Mouse (Mus musculus): ENCODE results near the gene Disc1.

The Disc1 gene

DNA sequence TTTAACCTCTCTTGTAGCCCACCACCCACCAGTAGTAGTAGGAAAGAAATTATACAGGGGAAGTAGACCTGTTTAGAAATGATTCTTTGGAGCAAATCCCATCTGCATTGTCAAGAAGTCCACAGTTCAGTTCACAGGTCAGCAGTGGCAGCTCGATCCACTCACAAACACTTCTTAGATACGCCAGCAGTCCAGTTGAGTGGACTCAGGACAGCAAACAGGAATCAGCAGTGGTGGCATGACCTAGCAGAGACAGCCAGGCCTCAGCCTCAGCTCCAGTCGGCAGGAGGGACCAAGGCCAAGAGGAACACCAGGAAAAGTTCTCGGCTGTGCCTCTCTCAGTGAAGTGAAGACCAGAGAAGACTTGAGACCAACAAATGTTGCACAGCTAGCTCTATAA, 121.7 kb downstream of the Disc1 start:
- no peak for DNase-seq (ENCODE audit: inconsistent age in 2 of 2, low spot score in 1 of 2)

DNA sequence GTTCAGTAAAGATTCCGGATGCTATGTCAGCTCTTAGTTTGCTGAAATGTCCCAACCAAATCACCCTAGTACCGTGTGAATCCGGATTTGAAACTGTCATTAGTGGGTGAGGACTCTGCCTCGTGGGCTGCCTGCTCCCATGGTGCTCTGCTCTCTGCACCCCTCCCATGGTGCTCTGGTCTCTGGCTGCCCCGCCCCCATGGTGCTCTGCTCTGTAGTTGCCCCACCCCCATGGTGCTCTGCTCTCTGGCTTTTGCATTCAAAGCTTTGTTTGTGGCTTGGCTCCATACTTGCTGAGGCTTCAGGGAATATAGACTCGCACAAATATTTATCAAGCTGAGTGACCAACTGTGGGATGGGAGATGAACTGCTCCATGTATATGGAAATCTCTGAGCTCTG, 123.1 kb downstream of the Disc1 start:
- no peak for DNase-seq (ENCODE audit: inconsistent age in 2 of 2, low spot score in 1 of 2)

DNA sequence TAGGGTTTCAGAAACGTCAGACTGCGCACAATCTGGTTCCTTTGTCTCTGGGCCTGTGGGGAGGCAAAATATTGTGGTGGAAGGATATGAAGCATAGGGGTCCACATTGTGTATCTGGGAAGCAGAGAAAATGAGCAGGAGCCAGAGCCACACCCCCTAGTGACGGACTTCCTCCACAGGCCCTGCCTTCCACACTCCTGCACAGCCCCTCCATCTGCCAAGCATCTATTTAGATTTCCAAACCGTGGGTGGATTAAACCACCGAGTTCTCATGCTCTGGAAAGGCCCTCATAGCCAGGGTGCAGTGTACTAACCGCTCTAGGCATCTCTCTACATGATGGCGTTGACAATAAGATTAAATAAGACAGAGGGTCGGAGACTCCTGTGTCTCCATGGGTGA, 124.0 kb downstream of the Disc1 start:
- no peak for DNase-seq (ENCODE audit: inconsistent age in 2 of 2, low spot score in 1 of 2)

DNA sequence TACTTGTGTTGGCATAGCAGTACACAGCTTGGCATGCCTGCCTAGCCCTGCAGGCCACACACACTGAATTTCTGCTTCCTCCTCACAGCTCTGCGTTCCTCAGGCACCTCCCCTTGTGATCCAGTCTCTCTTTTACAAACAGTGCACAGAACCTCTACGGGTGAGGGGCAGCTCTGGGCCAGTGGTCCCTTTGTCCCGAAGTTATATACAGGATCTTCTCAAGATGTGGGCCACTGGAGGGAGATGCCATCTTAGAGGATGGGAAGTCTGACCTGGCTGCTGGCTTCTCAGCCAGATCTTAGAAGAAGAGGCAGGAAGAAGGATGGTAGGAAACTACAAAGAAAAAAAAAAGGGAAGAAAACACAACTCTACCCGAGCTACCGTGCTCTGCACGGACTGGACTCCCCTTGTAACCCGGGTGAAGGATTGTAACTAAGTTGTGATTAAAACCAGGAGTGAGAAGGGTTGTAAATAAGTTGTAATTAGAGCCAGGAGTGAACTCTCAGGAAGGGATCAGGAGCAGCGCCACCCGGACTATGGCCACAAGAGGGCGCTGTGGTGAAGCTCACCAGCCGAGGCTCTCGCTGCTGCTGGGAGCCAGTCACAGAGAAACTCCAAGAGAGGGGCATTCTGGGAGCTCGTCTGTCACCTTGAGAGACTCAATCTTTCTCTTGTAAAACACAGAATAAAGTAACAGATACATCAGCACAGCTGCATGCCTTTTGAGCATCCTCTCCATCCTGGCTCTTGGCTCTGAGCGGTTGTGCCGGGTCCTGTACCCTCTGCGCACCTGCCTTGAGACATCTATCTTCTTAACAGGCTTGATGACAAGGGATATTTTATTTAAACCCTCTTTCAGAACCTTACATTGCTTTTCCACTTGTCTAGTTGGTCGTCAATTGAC, 129.8 kb downstream of the Disc1 start:
- DNase-seq (ENCODE audit: inconsistent age in 2 of 2, low spot score in 1 of 2) = peak; percentile 83 to 95

DNA sequence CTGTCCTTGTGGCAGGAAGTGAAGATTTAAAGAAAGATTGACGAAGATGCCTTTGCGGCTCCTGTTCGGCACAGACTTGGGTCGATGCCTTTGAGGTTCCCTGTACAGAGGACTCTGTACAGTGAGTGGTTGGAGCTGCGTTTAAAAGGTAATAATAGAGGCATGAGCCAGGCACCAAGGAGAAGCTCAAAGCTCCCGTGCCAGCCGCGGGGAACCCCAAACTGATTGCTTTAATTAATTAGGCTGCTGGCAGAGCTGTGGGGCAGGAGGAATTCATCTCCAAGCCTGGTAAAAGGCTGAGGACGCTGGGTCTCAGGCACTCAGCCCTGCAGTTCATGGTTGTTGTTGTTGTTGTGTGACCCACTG, 130.4 kb downstream of the Disc1 start:
- DNase-seq (ENCODE audit: inconsistent age in 2 of 2, low spot score in 1 of 2) = no peak

DNA sequence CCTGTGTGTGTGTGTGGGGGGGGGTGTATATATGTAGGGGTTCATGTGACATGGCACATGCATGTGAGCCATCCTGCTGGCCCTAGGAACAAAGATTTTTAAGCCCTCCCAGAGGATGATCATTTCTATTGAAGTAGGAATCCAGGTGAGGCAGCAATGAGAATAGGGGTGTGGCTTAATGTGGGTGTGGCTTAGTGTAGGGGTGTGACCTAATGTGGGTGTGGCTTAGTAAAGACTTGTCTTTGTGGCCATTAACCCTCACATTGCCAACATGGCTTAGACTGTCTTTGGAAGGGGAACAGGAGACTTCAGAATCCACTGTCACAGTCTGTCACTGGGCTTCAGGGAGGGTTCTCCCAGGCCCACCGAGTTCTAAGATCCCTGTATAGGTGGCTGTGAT, 130.9 kb downstream of the Disc1 start:
- DNase-seq (ENCODE audit: inconsistent age in 2 of 2, low spot score in 1 of 2) = no peak

DNA sequence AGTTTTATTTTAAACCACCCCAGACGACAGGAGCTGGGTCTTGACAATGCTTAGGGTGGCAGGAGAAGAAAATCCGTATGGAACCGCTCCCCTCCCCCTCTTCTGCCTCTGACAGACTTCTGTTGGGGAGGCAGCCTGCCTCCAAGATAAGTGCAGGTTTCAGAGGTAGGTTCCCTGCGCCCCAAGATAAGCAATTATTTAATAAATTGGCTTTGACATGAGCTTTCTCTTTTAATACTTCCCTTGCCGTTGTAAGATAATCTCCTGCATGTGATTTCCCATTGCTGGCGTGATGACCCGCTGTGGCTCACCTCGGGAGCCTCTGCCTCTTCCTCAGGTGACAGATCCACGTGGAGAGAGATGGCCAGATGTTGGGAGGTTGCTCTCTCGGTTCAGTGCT, 133.0 kb downstream of the Disc1 start:
- DNase-seq (ENCODE audit: inconsistent age in 2 of 2, low spot score in 1 of 2) = no peak

DNA sequence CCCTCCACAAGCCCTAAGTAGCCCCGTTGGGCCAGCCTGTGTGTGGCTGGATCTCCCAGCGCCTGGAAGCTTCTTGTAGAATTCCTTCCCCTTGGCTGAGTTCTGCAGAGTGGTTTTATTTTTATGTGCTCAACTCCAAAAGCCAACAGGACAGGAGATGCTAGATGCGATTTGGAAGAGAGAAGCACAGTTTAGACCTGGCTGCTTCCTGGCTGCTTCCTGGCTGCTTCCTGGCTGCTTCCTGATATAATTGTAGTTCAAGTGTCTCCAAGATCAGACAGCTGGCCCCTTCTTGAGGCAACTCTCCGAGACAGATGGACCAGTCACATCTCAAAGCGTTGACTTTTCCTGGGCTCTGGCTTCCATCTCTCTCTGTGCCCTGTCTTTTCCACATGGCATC, 139.7 kb downstream of the Disc1 start:
- no peak for DNase-seq (ENCODE audit: inconsistent age in 2 of 2, low spot score in 1 of 2)

DNA sequence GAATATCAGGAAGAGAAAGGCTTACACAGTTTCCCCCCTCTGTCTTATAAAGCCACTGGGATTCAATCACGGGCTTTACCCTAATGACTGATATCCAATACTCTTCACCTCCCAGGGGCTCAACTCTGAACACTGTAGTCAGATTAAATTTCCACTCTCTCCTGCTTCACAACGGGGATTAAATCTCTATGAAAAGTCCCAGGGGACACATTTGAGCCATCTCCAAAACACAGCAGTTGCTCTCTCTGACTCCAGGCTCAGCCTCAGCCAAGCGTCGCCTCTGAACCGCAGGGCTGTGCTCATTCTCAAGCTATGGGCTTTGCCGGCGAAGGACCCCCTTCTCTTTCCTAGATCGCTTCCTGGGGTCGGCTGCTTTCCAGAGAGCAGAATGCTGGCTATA, 141.1 kb downstream of the Disc1 start:
- DNase-seq (ENCODE audit: inconsistent age in 2 of 2, low spot score in 1 of 2) = no peak

DNA sequence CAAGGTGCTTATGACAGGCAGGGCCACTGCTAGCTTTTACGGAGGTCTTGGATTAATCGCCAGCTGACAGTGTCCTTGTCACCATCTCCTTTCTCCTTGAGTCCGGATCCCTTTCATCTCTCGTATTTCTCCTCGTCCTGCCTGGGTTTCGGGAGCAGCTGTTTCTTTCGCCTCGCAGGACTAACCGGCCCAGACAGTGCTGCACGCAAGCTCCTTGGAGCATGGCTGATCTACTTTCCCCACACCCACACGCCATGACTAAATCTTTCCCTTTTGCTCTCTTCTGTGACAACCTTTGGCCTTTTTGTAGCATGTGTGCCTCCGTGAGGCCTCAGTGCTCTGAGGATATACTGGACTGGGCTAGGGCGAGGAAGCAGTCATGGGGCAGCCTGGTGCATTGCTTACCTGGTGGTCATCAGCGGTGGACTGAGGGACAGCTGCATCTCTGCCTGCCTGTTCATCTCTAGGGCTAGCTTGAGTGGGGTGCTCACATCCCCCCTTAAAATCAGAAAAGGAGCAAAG, 142.6 kb downstream of the Disc1 start:
- DNase-seq (ENCODE audit: inconsistent age in 2 of 2, low spot score in 1 of 2) = peak in 1 of 2 experiments; percentile 48

DNA sequence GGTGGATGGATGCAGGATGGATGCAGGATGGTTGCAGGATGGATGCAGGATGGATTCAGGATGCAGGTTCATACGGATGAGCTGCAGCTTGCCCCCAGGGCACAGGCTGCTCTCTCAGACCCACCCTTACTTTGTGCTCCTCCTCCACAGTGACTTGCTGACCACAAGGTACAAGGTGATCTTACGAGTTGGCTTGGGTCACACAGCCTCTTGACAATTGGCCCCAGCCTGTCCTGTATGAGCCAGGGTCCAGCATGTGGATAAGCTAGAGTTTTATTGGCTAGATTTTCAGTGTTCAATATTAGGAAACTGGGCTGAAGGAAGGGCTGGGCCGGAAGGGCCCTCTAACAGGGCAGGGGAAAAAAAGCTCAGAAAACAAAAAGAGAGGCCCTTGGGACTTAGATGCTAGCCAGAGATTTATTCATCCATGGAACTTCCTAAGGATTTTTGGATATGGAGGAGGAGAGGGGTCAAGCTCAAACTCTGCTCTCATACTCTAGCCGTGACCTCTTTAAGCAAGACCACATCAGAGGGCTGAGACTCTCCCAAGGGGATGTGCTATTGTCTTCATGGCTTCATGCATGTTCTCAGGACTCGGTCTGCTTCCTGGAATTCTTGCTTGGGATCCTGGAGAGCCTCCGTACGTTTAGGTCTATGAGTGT, 143.5 kb downstream of the Disc1 start:
- no peak for DNase-seq (ENCODE audit: inconsistent age in 2 of 2, low spot score in 1 of 2)

DNA sequence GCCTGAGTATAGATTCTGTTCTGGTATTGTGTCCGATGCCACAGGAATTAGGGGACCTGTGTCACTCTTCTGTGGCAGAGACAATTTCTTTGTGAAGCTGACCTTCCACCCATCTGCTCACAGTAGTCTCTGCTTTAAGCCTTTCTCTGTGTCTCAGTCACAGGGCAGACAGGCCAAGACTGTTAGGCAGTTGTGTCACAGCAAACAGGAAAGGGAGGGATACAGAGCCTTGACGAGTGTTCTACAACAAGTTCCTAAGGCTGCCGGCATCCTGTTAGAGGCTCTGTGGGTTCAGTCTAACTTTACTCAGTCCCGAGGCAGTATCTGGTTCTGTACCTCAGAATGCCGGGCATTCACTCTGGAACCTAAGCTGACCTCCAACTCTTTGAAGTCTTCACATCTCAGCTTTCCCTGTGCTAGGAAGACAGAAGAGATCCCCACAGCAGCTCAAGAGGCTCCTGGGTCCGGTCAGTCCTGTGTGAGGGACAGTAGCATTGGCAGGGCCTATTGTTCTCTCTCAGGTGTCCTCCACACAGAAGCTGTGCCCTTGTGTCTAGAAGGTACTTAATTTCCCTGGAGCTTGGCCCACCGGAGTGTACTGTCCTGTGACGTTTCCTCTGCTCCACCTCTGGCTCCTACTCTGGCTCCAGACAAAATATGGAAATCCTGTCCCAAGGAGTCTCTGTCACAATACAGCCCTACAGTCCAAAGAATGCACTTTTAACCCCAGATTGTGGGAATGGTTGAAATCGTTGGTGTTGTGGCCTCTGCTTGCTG, 144.6 kb downstream of the Disc1 start:
- peak in 1 of 2 experiments; percentile 39 for DNase-seq (ENCODE audit: inconsistent age in 2 of 2, low spot score in 1 of 2)

DNA sequence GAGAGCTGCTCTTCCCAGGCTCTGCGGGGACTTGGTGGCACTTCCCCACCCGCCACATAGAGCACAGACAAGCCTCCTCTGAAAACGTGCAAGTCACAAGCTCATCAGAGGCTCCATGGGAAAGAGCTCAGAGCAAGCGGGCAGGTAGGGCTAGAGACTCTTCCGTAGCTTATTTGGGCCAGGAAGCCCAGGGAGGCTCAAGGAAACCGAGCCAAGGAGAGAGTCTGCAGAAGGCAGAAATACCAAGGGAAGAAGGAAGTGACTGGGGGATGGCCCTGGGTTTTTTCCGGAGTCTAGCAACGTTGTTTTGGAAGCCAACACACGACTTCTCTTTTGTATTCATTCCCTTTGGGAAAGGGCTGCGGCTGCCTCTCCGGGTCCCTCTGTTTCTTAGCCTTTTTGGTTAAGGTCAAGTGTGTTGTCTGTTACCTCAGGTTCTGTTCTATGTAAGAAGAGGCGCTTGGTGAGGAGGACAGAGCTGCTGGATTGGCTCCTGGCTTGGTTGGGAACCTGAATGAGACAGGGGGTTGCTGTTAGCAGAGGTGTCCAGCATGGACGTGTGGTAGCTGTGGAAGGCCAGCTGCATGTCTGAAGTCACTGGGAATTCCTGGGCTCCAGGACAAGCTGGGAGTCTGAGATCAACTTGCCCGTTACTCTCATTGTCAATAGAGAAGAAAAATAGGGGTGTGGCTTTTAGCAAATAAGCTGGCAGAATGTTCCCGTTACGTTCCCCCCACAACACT, 145.4 kb downstream of the Disc1 start:
- DNase-seq (ENCODE audit: inconsistent age in 2 of 2, low spot score in 1 of 2) = peak in 1 of 2 experiments; percentile 41

DNA sequence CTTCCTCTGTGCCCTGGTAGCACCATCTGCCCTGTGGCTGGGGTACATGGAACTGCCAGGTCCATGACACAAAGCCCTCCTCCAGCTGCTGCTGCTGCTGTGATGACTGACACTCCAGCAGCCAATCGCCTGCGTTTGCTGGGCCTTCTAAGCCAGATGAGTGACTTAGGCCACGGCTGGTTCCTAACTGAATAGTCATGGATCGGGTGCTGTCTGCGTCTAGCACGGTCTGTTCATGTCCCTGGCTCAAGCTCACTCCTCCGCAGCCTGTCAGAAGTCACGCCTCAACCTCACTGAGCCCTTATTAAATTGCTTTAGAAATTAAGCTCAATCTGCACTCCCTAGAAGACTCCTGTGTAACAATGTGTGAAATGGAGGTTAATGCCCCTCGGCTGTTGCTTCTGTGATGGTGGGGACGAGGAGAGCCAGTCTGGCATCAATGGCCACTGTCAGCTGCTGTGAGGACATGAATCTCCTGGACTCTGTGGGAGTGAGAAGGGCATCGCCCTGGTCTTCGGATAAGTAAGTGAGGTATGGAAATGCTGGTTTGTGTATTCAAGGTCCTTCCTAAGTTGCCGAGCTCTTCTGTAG, 146.4 kb downstream of the Disc1 start:
- DNase-seq (ENCODE audit: inconsistent age in 2 of 2, low spot score in 1 of 2) = no peak

DNA sequence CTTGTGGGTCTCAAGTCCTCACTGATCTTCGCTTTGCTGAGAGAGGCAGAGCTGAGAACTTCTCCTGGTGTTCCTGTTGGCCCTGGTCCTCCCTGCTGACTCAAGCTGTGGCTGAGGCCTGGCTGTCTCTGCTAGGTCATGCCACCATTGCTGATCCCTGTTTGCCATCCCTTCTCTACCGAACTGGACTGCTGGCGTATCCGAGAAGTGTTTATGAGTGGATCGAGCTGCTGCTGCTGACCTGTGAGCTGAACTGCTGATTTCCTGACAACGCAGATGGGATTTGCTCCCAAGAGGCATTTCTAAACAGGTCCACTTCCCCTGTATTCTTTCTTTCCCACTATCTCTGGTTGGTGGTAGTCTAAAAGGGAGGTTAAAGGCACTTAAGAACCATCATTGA, 147.7 kb downstream of the Disc1 start:
- DNase-seq (ENCODE audit: inconsistent age in 2 of 2, low spot score in 1 of 2) = no peak

DNA sequence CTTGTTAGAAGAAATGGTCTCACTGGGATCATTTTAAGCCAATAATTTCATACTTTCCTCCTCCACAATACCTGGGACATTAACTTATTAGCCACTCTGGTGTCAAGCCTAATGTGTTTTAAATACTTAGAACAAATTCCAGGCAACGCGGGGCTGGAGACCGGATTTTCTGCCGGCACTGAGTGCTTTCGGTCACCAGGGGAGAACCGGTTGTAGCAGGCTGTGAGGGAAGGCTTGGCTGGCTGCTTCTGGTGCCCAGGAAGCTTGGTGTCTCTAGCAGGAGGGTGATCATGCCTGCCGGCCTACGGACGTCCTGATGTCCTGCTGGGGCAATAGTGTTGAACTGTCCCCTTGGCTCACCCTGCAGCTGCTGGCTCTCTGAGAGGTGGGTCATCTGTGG, 149.0 kb downstream of the Disc1 start:
- no peak for DNase-seq (ENCODE audit: inconsistent age in 2 of 2, low spot score in 1 of 2)

DNA sequence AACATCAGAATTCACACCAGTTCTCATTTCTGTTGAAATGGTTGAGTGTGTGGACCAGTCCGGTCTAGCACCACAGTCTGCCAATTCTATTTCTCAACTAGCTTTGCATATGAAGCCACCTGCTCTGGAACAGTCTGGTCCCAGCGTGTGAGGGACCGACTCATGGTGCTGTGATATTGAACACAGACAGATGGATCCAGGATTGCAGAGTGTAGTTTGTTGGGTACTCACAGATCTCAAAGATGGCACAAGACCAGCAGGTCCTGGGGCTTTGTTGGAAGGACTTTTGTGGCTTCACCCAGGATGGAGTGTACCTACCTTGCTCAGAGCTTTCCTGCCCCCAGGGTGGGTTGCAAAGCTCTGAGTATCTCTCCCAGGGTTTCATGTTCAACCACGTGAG, 151.6 kb downstream of the Disc1 start:
- no peak for DNase-seq (ENCODE audit: inconsistent age in 2 of 2, low spot score in 1 of 2)

DNA sequence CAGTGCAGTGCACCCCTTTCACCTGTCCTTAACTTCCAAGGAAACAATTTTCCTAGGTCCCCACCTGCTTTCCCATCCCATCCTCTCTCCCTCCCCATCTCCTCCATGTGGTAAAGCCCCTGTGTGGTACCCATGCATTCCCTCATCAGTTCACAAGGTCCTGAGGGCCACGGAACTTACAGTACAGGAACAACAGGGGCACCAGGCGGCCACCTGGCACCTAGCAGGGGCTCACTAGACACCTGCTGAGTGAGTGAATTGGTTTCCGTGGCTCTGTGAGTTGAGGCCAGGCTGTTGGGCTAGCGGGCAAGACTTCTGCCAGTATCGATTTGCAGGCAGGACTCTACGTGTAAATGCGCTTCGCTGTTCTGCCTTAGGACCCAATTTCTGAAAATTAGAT, 152.4 kb downstream of the Disc1 start:
- no peak for DNase-seq (ENCODE audit: inconsistent age in 2 of 2, low spot score in 1 of 2)

DNA sequence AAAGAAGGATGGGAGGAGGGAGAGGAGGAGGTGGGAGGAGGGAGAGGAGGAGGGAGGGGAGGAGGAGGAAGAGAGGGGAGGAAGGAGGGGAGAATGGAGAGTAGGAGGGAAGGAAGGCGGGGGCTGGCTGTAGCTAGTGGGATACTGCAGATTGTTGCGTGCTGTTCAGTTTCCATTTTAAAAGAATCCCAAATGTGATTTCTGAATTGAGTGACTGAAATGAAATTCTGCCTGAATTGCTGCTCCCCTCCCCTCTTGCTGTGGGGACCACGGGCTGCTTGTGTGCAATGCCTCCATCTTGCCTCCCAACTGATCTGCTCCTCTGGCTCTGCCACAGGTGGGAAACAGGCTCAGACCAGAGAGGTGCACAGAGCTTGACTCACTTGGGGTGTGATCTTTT, 153.0 kb downstream of the Disc1 start:
- no peak for DNase-seq (ENCODE audit: inconsistent age in 2 of 2, low spot score in 1 of 2)

DNA sequence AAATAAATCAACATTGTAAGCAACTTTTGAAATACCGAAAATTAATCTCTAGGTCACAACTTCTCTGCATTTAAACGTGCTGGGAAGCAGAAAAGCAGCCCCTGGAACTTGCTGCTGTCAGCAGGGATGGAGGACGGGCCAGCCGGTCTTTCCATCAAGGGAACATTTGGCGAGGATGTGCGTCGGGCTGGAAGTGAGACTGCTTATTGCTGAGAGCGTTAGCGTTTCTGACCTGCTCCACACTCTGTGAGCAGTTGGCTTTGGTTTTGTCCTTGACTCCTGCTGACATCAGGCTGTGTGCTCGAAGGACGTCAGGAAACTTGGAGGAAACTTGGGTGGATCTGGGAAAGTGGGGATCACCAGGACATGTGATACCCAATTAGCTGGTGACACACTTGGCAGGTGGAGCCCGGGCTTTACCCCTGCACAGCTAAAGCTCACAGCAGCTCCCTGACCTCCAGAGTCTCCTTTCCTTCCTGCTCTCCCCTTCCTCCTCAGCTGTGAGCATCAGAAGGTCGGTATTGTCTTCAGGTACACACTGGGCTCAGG, 158.7 kb downstream of the Disc1 start:
- no peak for DNase-seq (ENCODE audit: inconsistent age in 2 of 2, low spot score in 1 of 2)
